Mouse (Mus musculus): ENCODE measurements around the gene Olfr168. TPM values are rescaled to one million over a fixed set of nuclear protein-coding genes. Genes with fewer than 3 reads are reported as not detected.
"Not testable (repeated sequence)": the region's sequence is repeated elsewhere in the genome, so short reads cannot be mapped to it uniquely, and the experiment has no call there.

The Olfr168 gene
- polyA plus RNA-seq (2012) = not detected in 2 replicates

- no peak for TF ChIP-seq GATA1 (IDR thresholded peaks at IDR 0.05; ENCODE audit: low read length)
Observed at GRCm38 (mm10) chr16:19535455-19535854, at the start of gene Olfr168. Olfr168 (minus strand) TSS chr16:19535555.

- not testable (repeated sequence) for TF ChIP-seq GATA1 (IDR thresholded peaks at IDR 0.05; ENCODE audit: low read length)
Observed at GRCm38 (mm10) chr16:19571709-19572108, 36.4 kb upstream of the Olfr168 start, which contains the start of gene Olfr169. Olfr169 (minus strand) TSS chr16:19571809.

- TF ChIP-seq GATA1 (IDR thresholded peaks at IDR 0.05; ENCODE audit: low read length) = no peak
Observed at GRCm38 (mm10) chr16:19522166-19522565, 13.2 kb downstream of the Olfr168 start, which contains the start of gene Olfr167. Olfr167 (minus strand) TSS chr16:19522266.

- no peak for TF ChIP-seq GATA1 (IDR thresholded peaks at IDR 0.05; ENCODE audit: low read length)
Observed at GRCm38 (mm10) chr16:19483394-19483793, 52.0 kb downstream of the Olfr168 start, which contains the start of gene Olfr166. Olfr166 (plus strand) TSS chr16:19483694.

Other genes starting within 250 kb of the Olfr168 start
- not detected in 2 replicates for gene Olfr164, start 221.5 kb downstream of the Olfr168 start, polyA plus RNA-seq (2012)
- not detected in 2 replicates for gene Olfr165, start 112.4 kb downstream of the Olfr168 start, polyA plus RNA-seq (2012)
- gene Olfr166, start 51.9 kb downstream of the Olfr168 start, polyA plus RNA-seq (2012) = not detected in 2 replicates
- gene Olfr167, start 13.3 kb downstream of the Olfr168 start, polyA plus RNA-seq (2012) = not detected in 2 replicates
- not detected in 2 replicates for gene Olfr169, start 36.3 kb upstream of the Olfr168 start, polyA plus RNA-seq (2012)
- gene Olfr170, start 76.3 kb upstream of the Olfr168 start, polyA plus RNA-seq (2012) = not detected in 2 replicates
- gene Olfr171, start 94.4 kb upstream of the Olfr168 start, polyA plus RNA-seq (2012) = not detected in 2 replicates
- not detected in 2 replicates for gene Lamp3, start 170.8 kb upstream of the Olfr168 start, polyA plus RNA-seq (2012)
- not detected in 2 replicates for gene B3gnt5, start 224.7 kb upstream of the Olfr168 start, polyA plus RNA-seq (2012)

Data from G1E-ER4 (cell line).